Mouse (Mus musculus) lung, embryonic 14.5 days (tissue): ENCODE measurements around the gene Nr4a2. TPM values are rescaled to one million over a fixed set of nuclear protein-coding genes. Genes with fewer than 3 reads are reported as not detected.

ENCODE experiments used
- ATAC-seq: fragments of 200-750 bp; cut with Nextera tagmentation; 2 replicates; pipeline ENCODE4 v1.8.0; 2017; ENCODE audit warnings: mild to moderate bottlenecking, moderate TSS enrichment, moderate library complexity; ENCODE audit not compliant: insufficient read depth
- DNase-seq: peaks from one replicate; pipeline ENCODE4 v3.0.0-alpha.2; 2015
- H3K27ac ChIP-seq: fragments of 300-500 bp; sonication (generic); 2 replicates; pipeline ENCODE4 v1.5.1; 2014; ENCODE audit warnings: low read depth, mild to moderate bottlenecking, moderate library complexity
- H3K27me3 ChIP-seq: fragments of 300-500 bp; sonication (generic); 2 replicates; pipeline ENCODE4 v1.6.1; 2014; ENCODE audit warnings: low read length, control low read depth; ENCODE audit not compliant: insufficient read depth
- H3K36me3 ChIP-seq: fragments of 300-500 bp; sonication (generic); 2 replicates; pipeline ENCODE4 v1.6.1; 2014; ENCODE audit warnings: control low read depth; ENCODE audit not compliant: insufficient read depth
- H3K4me1 ChIP-seq: fragments of 300-500 bp; sonication (generic); 2 replicates; pipeline ENCODE4 v1.6.1; 2014; ENCODE audit warnings: antibody characterized with exemption, control low read depth; ENCODE audit not compliant: insufficient read depth
- H3K4me2 ChIP-seq: fragments of 300-500 bp; sonication (generic); 2 replicates; pipeline ENCODE4 v1.6.1; 2014; ENCODE audit warnings: mild to moderate bottlenecking
- H3K4me3 ChIP-seq: fragments of 300-500 bp; sonication (generic); 2 replicates; pipeline ENCODE4 v1.5.1; 2014; ENCODE audit warnings: low read depth, low read length
- H3K9ac ChIP-seq: fragments of 300-500 bp; sonication (generic); 2 replicates; pipeline ENCODE4 v1.6.1; 2014
- H3K9me3 ChIP-seq: fragments of 300-500 bp; sonication (generic); 2 replicates; pipeline ENCODE4 v1.6.1; 2016; ENCODE audit warnings: low read depth, low read length, control low read depth
- CTCF ChIP-seq: IDR thresholded peaks from 2 replicates; pipeline ENCODE4 v1.5.1; 2016; ENCODE audit warnings: antibody characterized with exemption, low read depth
- WGBS: fragments of 180-500 bp; shearing (Covaris S2); extraction: QIAGEN DNeasy Blood & Tissue Kit; methylation state at CpG from one replicate; pipeline ENCODE4 v1.1.7; 2014; 5-methylcytosine and 5-hydroxymethylcytosine counted together
- polyA plus RNA-seq: library from polyadenylated mRNA; unstranded; fragments of >200 nt; fragmentation: Nextera tagmentation; extraction: Ambion mirVana; gene quantifications from 2 replicates; pipeline ENCODE4 v1.2.1, GENCODE M21; 2014

The Nr4a2 gene
- polyA plus RNA-seq, 1 experiment from 2014 or later = 5.9 TPM

DNA sequence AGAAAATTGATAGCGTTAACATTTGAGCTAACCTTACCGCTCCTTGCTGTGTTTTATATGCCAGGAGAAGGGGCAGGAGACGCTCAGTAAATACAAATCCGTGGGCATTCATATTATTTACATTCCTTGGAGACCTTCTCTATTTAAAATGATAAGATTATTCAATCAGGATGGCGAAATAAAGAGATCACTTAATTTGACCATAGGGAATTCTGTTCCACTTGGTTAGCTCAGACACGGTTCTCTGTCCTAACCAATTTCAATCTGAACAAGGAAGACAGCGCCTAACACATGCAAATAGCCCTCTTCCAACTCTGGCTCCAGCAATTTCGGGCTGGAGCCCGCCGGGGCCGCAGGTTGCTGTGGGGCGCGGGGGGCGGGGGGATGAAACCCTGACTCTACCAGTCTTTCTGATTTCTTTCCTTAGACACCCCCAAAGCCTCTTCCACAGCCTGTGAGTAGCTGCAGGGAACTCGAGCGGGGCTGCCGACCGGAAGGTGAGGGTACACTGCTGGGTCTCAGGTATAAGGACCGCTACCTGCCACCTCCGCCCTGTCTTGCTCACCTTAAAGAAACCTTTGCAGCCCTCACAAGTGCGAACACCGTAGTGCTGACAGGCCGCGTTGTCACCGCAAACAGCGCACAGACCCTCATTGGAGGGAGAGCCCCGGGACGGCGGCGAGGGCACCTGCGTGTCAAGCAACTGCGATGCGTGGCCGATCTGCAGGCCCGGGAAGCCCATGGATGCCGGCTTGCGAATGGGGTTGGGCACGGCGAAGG is 12.6 kb downstream of the Nr4a2 start:
- ATAC-seq = no peak
- Histone ChIP-seq H3K9me3 (peaks cover 3% of the 10 kb centered on the region; the same call in 1 of the 2 replicates), H3K9ac (no peak overlapping the region), H3K27ac (no peak overlapping the region), H3K4me3 (0 out of 2 replicates have a peak overlapping the region, but pooled peaks have one; percentile 7), H3K4me2 (no peak overlapping the region), H3K4me1 (0 out of 2 replicates have a peak, but pooled peaks cover 3% of the 10 kb centered on the region), H3K36me3 (no peaks in the 10 kb centered on the region), H3K27me3 (peaks cover 75% of the 10 kb centered on the region)
- TF ChIP-seq CTCF = no peak
- WGBS = 10% methylated on average over 39 of the region's 39 CpGs
- no peak for DNase-seq

DNA sequence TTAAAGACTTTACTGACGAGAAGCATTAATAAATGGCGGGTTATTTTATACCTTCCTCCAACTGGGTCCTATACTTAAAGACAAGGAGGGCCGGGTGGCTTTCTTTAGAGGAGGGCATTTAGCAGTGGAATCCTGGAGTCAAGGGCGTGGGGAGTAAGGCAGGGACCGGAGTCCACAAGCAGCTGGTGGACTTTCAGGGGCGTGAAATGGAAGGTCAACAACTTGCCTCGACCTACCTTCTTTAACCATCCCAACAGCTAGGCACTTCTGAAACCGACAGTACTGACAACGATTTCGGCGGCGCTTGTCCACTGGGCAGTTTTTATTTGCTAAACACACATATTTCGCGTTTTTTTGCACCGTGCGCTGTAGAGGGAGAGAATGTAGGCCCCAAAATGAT is 13.4 kb downstream of the Nr4a2 start:
- H3K9me3 ChIP-seq = peaks cover 3% of the 10 kb centered on the region; the same call in 1 of the 2 replicates
- no peak overlapping the region for H3K4me2 ChIP-seq
- H3K27me3 ChIP-seq = peaks cover 83% of the 10 kb centered on the region
- WGBS = 18% methylated on average over 16 of the region's 16 CpGs
- DNase-seq (no peak), ATAC-seq (no peak)
- no peaks in the 10 kb centered on the region for H3K36me3 ChIP-seq
- no peak overlapping the region for H3K9ac ChIP-seq
- 0 out of 2 replicates have a peak, but pooled peaks cover 3% of the 10 kb centered on the region for H3K4me1 ChIP-seq
- no peak overlapping the region for H3K4me3 ChIP-seq
- H3K27ac ChIP-seq = no peak overlapping the region
- TF ChIP-seq CTCF = no peak

DNA sequence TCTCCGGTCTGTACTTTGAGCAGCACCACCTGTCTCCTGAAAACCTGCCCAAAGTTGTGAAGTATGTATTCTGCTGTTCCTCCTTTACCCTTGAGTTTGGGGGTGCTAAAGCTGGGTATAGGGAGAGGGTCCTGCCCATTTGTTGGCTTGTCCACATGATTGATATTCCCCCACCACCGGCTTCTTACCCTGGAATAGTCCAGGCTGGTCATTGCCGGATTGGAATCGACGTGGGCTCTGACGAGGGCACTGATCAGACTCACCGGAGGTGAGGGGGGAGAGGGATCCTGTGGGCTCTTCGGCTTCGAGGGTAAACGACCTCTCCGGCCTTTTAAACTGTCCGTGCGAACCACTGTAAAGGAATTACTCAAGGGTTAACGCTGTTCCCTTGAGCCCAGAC is 13.9 kb downstream of the Nr4a2 start:
- no peak overlapping the region for H3K27ac ChIP-seq
- peaks cover 3% of the 10 kb centered on the region; the same call in 1 of the 2 replicates for H3K9me3 ChIP-seq
- no peak for DNase-seq
- H3K4me3 ChIP-seq = no peak overlapping the region
- no peak overlapping the region for H3K4me2 ChIP-seq
- no peak for TF ChIP-seq CTCF
- ATAC-seq = no peak
- no peak overlapping the region for H3K9ac ChIP-seq
- WGBS = 11% methylated on average over 14 of the region's 14 CpGs
- 0 out of 2 replicates have a peak, but pooled peaks cover 3% of the 10 kb centered on the region for H3K4me1 ChIP-seq
- H3K36me3 ChIP-seq = no peaks in the 10 kb centered on the region
- H3K27me3 ChIP-seq = peaks cover 88% of the 10 kb centered on the region

DNA sequence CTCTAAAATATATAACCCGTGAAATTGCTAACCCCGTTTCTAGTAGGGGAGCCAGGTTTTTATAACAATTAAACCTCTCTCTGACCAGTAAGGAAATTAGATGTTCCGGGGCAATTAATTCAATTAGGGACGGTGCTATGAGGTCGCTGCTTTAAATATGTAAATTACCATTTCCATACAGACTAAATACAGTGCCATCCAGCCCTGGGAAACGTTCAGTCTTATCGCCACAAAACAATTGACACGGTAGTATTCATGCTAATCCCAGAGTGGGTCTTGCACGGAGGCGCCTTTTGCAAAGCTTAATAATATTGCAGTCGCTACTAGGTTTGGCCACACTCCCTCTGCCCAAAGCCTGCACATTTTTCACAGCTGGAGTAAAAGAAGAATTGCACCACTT is 14.5 kb downstream of the Nr4a2 start:
- ATAC-seq = no peak

DNA sequence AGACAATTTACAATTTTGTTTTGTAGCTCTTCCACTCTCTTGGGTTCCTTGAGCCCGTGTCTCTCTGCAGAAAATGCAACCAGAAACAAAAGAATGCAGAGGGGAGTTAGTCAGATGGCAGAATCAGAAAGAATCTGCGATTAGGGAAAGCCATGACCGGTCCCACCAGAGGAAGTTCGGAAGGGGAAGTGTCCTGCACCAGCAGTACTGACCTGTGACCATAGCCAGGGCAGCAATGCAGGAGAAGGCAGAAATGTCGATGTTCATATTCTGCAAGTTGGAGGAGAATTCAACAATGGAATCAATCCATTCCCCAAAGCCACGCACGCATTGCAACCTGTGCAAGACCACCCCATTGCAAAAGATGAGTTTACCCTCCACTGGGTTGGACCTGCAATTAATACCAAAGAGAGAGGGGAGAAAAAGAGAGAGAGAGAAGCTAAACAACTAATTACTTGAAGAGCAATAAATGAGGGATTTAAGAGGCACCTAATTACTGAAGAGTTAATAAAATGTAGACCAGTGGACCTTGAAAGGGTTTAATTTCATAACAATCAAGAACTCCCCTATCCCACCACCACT is 15.4 kb downstream of the Nr4a2 start:
- Histone ChIP-seq H3K4me1 (no peaks in the 10 kb centered on the region), H3K36me3 (no peaks in the 10 kb centered on the region), H3K9ac (no peak overlapping the region), H3K27me3 (peaks cover 97% of the 10 kb centered on the region), H3K4me2 (no peak overlapping the region), H3K4me3 (no peak overlapping the region), H3K9me3 (peaks cover 3% of the 10 kb centered on the region; the same call in 1 of the 2 replicates), H3K27ac (no peak overlapping the region)
- DNase-seq (no peak), ATAC-seq (no peak)
- 44% methylated on average over 7 of the region's 7 CpGs for WGBS
- no peak for TF ChIP-seq CTCF

More for the DNA sequence above, 14.5 kb downstream of the Nr4a2 start:
- H3K9me3 ChIP-seq = peaks cover 3% of the 10 kb centered on the region; the same call in 1 of the 2 replicates
- no peak overlapping the region for H3K4me2 ChIP-seq
- no peak overlapping the region for H3K9ac ChIP-seq
- 26% methylated on average over 11 of the region's 11 CpGs for WGBS
- H3K27me3 ChIP-seq = peaks cover 94% of the 10 kb centered on the region
- no peak for DNase-seq
- TF ChIP-seq CTCF = no peak
- no peak overlapping the region for H3K4me3 ChIP-seq
- H3K4me1 ChIP-seq = 0 out of 2 replicates have a peak, but pooled peaks cover 3% of the 10 kb centered on the region
- no peaks in the 10 kb centered on the region for H3K36me3 ChIP-seq
- H3K27ac ChIP-seq = no peak overlapping the region

DNA sequence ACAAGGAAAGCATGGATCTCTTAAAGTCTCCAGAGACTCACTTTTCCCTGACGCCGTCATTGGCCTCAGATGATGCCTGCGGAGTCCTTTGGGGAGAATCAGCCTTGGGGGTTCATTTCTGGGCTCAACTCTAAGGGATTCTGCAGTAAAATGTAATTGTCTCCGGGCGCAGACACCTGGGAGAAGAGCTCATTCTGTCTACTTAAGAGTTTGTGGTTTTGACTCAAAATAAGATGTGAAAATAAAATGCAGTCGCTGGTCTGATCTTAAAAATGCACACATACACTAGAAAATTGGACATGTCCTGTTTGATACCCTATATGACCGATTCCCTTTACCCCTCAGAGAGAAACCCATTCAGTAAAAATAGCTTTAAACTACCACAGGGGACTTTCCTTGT is 18.4 kb downstream of the Nr4a2 start:
- 9% methylated on average over 7 of the region's 7 CpGs for WGBS

DNA sequence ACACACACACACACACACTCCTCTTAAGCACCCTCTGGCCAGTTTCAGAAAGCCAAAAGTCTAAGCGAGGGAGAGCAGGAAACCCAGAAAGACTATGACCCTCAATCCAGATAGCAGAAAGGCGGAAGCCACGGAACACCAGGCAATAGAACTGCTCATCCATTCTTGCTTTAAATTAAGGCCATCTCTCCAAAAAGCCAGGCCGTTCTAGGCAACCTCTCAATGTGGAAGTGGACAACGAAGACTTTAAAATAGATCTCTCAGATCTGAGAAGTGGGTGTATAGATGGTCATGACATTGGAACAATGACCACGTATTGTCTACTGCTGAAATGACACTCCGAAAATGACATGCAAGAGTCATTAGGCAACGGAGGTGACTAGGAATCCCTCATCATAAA is 19.1 kb downstream of the Nr4a2 start:
- Histone ChIP-seq H3K4me2 (no peak overlapping the region), H3K27me3 (peaks cover 97% of the 10 kb centered on the region), H3K4me1 (0 out of 2 replicates have a peak, but pooled peaks cover 5% of the 10 kb centered on the region), H3K27ac (no peak overlapping the region), H3K9ac (no peak overlapping the region), H3K4me3 (no peak overlapping the region), H3K36me3 (no peaks in the 10 kb centered on the region), H3K9me3 (no peaks in the 10 kb centered on the region)
- DNase-seq (no peak), ATAC-seq (no peak)
- 8% methylated on average over 8 of the region's 8 CpGs for WGBS
- TF ChIP-seq CTCF = no peak

More for the DNA sequence above, 18.4 kb downstream of the Nr4a2 start:
- ATAC-seq = no peak
- no peak overlapping the region for H3K4me3 ChIP-seq
- H3K27me3 ChIP-seq = peaks cover 97% of the 10 kb centered on the region
- H3K36me3 ChIP-seq = no peaks in the 10 kb centered on the region
- 0 out of 2 replicates have a peak, but pooled peaks cover 5% of the 10 kb centered on the region for H3K4me1 ChIP-seq
- H3K9me3 ChIP-seq = no peaks in the 10 kb centered on the region
- no peak for DNase-seq
- H3K4me2 ChIP-seq = no peak overlapping the region
- no peak for TF ChIP-seq CTCF
- H3K27ac ChIP-seq = no peak overlapping the region
- no peak overlapping the region for H3K9ac ChIP-seq
